Mouse (Mus musculus) pancreas, adult 10 weeks (tissue): ENCODE results near the gene Zbtb14. TPM values are rescaled to one million over a fixed set of nuclear protein-coding genes. Genes with fewer than 3 reads are reported as not detected.

Experiments
- polyA plus RNA-seq: library from polyadenylated mRNA; stranded (reverse); fragments of 350-450 nt; fragmentation: Illumina TruSeq; extraction: RNeasy Lipid Tissue Mini Kit (QIAGEN cat#74804); gene quantifications from one replicate; pipeline ENCODE4 v1.2.3, GENCODE M21; 2015; ENCODE audit warnings: low read depth, low replicate concordance; ENCODE audit not compliant: insufficient read depth

Zbtb14 gene
- polyA plus RNA-seq = 3.6 TPM

GRCm38 (mm10) chr17:69382511-69383100 is at the start of gene Zbtb14:
Gene Zbtb14, plus strand, starts transcription at chr17:69383050.

GRCm38 (mm10) chr17:69438990-69439491 is 56.2 kb downstream of the Zbtb14 start, which contains the start of gene Akain1:
Gene Akain1, plus strand, starts transcription at chr17:69439326.

Other genes with a start within 250 kb of the Zbtb14 start
- 0.81 TPM for gene Akain1, start 56.3 kb downstream of the Zbtb14 start, polyA plus RNA-seq